Mouse (Mus musculus) kidney, postnatal 14 days (tissue): ENCODE results near the gene Oxct1.

Experiments used
- DNase-seq: peaks from one replicate; pipeline ENCODE4 v3.0.0; 2022; ENCODE audit warnings: mixed read lengths

Gene Oxct1

DNA sequence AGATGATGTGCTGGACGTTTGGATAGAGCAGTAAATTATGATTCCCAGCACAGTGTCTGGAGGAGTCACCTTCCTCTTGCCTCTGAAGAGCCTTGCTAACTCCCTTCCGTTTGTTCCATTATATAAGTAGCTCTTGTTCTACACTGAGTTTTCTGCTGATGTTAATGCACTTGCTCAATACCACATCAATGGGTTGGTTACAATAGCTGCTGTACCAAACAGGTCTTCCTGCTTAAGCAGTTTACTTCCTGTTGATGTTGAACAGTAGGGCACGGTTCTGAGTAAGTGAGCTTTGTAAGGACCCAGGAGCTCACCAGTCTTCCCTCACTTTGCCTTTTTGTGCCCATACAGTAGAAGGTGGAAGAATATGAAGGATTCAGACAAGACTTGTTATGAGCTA, 98.5 kb downstream of the Oxct1 start:
- no peak for DNase-seq

DNA sequence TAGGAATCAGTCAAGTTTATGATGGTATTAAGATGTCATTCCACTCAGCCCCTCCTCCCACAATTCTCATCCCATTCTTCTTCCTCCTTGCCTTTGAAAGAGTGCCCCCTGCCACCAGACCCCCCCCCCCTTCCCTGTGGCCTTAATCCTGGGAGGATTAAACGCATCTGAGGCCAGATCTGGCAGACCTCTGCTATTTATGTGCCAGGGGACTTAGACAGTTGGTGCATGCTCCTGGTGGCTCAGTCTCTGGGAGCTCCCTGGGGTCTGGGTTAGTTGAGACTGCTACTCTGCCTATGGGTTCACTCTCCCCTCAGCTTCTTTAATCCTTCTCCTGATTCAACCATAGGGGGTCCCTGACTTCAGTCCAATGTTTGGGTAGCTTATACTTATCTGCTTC, 112.3 kb downstream of the Oxct1 start:
- no peak for DNase-seq

DNA sequence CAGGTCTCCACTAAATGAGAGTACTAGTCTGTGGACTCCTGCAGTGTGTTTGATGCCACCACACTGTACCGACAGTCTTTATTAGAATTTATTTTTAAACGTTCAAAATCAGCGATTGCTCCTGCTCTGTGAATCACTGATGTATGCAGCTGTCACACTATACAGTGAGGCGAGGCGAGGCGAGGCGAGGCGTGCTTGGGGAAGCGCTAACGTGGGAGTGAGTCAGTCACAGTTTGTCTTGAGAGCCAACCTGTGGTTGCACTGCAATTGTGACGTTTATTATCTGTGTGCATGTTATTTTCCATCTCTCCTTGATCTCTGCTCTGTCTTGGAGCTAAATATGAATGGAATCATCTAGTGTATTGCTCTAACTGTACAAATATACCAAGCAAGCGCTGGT, 113.3 kb downstream of the Oxct1 start:
- DNase-seq: no peak

DNA sequence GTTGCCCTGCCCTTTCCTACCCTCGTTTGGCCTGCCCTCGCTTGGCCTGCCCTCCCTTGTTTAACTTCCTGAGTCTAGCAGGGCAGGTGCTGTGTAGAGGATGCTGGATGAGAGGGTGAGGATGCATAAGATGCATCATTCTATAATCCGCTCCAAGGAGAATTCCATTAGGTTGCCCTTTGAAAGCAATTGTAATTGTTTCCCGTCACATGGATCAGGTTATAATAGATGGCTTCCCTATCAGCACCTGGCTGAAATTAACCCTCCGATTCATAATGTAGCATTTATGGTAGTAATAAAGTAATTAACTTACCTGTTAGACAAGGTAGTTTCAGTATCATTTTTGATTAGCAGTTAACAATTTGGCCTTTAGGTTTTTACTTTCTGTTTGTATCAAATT, 119.2 kb downstream of the Oxct1 start:
- DNase-seq: no peak

DNA sequence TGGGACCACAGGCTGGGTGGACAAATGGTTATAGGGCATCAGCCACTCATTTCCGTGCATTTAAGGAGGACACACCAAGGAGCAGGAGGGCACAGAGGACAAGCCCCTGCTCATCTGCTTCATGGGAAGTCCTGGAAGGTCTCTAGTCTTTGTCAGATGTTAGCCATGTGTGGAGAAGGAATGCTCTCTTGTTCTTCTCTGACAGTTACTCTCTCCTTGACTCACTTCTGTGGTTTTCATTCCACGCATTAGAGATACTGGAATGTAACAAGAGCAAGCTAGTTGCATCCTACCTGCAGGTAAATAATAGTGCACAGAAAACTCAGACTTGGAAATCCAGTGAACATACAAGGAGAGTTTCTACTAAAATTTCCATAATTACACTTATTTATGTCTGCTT, 121.5 kb downstream of the Oxct1 start:
- DNase-seq: no peak

DNA sequence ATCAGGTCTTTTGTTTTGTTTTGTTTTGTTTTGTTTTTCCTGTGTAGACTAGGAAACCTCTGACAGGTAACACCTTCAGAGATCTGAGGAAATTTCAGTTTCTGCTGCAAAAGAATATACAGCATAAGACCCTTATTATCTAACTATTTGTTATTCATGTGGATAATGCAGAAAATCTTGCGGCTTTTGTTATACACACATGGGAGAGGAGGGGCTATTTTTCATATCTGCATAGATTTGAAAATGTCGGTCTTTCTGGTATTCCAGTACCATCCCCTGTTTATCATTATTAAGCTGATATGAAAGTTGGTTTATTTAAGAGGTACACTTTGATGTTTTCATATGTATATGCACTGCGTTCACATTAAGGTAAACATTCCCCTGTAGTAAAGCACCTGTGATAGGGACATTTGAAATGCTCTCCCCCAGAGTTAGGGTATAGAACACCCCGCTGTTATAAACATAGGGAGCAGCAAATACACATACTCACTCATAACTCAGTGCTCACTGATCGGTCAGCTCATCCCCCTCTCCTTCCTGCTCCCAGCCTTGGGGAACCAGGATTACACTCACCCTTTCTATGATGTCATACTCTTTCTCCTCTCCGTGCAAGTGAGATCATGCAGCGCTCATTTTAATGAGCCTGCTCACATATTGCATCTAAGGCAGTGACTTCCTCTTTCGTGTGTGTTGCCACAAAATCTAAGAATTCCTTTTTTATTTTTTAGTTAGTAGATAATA, 122.6 kb downstream of the Oxct1 start:
- DNase-seq: no peak

DNA sequence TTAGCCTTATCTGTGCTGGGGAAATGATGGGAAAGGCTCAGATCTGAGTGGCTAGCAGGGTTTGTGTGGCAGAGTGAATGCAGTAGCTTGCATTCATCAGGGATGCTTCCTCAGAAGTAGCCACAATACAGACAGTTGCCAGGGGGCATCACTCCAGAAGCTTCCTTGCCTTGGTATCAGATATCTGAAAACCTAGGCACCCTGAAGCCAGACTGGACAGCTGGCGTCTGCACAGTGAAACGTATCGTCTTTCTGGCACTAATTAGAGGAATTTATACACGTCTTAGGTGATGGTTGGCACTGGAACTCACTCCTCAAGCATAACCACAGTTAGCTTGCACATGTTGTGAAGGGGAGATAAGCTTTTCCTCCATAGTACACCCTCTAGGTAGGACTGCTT, 128.5 kb downstream of the Oxct1 start:
- DNase-seq: no peak

DNA sequence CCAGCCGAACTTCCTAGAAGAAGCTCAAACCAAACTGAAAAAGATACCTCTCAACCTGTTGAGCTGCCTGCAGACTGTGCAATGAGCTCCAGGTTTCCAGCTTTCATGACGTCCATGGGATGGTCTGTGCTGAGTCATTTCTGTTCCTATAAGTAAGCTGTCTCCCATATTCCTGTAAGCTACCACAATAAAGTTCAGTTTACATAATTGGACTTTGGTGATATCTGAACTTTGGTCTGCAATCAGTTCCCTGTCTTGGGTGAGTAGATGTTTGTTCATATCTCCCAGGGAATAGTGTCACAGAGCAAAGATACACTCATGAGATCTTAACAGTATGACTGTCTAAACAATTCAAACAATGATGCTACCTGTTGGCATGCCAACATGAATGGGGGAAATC, 141.8 kb downstream of the Oxct1 start:
- DNase-seq: no peak

DNA sequence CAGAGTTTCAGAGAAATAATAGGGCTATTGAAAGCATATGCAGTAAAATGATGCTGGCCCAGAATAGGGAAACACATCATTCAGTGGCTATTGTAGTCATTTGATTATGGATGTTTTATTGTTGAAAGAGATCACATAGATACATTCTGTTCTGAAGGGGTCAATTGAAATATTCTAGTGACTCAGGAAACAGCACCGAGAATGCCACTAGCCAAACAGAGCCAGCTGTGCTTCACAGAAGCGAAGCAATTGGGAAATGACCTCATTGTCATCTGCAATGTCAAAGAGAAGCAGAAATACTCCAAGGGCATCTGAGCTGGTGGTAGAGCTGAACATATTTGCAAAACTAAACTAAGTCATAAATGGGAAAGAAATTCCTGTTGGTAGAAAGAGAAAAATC, 145.4 kb downstream of the Oxct1 start:
- no peak for DNase-seq

DNA sequence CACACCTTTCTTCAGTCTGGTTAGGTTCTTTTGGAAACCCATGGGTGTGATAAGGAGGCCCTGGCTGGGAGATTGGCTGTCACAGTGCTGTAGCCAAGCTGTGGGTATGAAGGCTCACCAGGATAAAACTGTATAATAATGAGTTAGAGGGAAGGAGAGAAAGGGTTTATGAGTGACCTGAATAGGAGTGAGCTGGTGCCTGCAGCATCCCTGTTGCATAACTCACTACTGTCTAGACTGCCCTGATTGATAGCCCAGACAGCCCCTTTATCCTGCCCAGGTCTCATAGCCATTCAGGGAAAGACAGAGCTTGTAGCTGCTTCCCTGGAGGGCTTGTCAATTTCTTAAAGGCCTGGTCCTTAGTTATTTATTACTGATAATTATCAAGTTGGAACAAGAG, 171.7 kb downstream of the Oxct1 start:
- no peak for DNase-seq
